ENCODE assay signal across 8 mouse cellular contexts in the genomic region with DNA sequence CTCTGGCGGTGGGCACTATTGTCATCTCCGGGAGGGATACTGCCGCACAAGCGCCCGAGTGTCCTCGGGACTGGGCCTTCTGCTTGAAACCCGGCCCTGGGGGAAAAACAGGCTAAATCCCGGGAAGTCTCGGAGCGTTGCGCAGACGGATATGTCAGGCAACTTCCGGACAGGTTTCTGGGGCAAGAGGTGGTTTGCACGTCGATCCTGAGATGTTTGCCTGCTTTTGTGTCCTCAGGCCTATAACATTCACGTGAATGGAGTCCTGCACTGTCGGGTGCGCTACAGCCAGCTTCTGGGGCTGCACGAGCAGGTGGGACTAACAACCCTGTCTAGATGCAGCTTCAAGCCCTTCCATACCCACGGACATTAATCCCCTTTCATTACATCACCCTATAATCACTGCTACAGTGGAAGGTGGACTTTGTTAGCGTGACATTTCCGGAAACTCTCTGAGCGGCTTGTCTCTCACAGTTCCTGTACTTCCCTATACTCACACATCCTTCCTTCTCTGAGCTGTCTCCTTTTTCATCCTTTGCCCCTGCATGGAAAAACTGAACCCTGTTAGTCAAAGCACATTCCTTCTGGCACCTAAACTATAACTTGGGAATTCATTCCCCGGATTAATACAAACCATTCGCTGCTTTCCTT. TPM values are rescaled to one million over a fixed set of nuclear protein-coding genes. Genes with fewer than 3 reads are reported as not detected.
DNase-seq lines count a peak whose midpoint lies in the region; ATAC-seq lines count a peak whose summit lies in the region.

No protein-coding gene starts in this region.

- no peaks in the 10 kb centered on the region for H3K27me3 ChIP-seq in forebrain, embryonic 10.5 days (ENCODE audit: poor library complexity, severe bottlenecking)
- H3K27me3 ChIP-seq in liver, embryonic 11.5 days (replicated peaks; ENCODE audit: control insufficient read depth, insufficient read depth, low read length): no peaks in the 10 kb centered on the region

- peak overlapping the region; percentile 85 for H3K9ac ChIP-seq in liver, embryonic 11.5 days (ENCODE audit: low read depth, low read length)

- peak overlapping the region; percentile 87 for H3K4me2 ChIP-seq in liver, embryonic 11.5 days

- DNase-seq in embryo, embryonic 10.5 days (ENCODE audit: low spot score): peak; percentile 29
- DNase-seq in embryo, embryonic 11 days: no peak
- peak; percentile 65 for DNase-seq in A20 (ENCODE audit: low read depth, low spot score)
- DNase-seq in forebrain, embryonic 10.5 days (ENCODE audit: extremely low spot score, low spot score): no peak
- no peak for DNase-seq in liver, embryonic 11.5 days (ENCODE audit: low spot score)
- DNase-seq in frontal cortex, adult 2 months (ENCODE audit: extremely low spot score in 1 of 2, low spot score in 1 of 2): no peak
- no peak for DNase-seq in cerebellum, adult 8-10 months
- no peak for DNase-seq in left cerebral cortex, postnatal 14 days (ENCODE audit: low spot score in 2 of 2)

- peaks cover 73% of the 10 kb centered on the region for H3K36me3 ChIP-seq in forebrain, embryonic 10.5 days (replicated peaks)
- peaks cover 55% of the 10 kb centered on the region for H3K36me3 ChIP-seq in liver, embryonic 11.5 days (ENCODE audit: control insufficient read depth, insufficient read depth, low read length)

- H3K27ac ChIP-seq in forebrain, embryonic 10.5 days: peak overlapping the region; percentile 87
- peak overlapping the region; percentile 65 for H3K27ac ChIP-seq in liver, embryonic 11.5 days (ENCODE audit: low read depth, low read length)

- peak overlapping the region; percentile 73 for H3K4me3 ChIP-seq in forebrain, embryonic 10.5 days
- H3K4me3 ChIP-seq in liver, embryonic 11.5 days (ENCODE audit: low read depth, low read length): peak overlapping the region; percentile 80

- WGBS in forebrain, embryonic 10.5 days: 15% methylated on average over 25 of the region's 25 CpGs
- WGBS in liver, embryonic 11.5 days: 8% methylated on average over 25 of the region's 25 CpGs

- no peak for ATAC-seq in liver, embryonic 11.5 days (replicated peaks; ENCODE audit: low FRiP score)

- no peaks in the 10 kb centered on the region for H3K9me3 ChIP-seq in forebrain, embryonic 10.5 days
- H3K9me3 ChIP-seq in liver, embryonic 11.5 days (ENCODE audit: control insufficient read depth, low read length): no peaks in the 10 kb centered on the region

- peaks cover 25% of the 10 kb centered on the region for H3K4me1 ChIP-seq in forebrain, embryonic 10.5 days
- peaks cover 13% of the 10 kb centered on the region for H3K4me1 ChIP-seq in liver, embryonic 11.5 days (replicated peaks; ENCODE audit: control insufficient read depth, insufficient read depth, low read length)

- intact Hi-C loops in left cerebral cortex, postnatal 14 days (cut with DNase I): loop anchor here (10.0 kb wide), 1 partner anchor 239 kb away; no protein-coding TSS in a partner anchor

RNA-seq across cellular contexts. Expression of a gene that starts 0.5 kb away (rescaled TPM):
- polyA plus RNA-seq in forebrain, embryonic 10.5 days (2016; fragmentation: Nextera tagmentation; extraction: Ambion mirVana): 85.4 and 91.7 TPM in 2 replicates
- 93.2 and 98.1 TPM in 2 replicates for polyA plus RNA-seq in liver, embryonic 11.5 days (2014; fragmentation: Nextera tagmentation; extraction: Ambion mirVana)
- 50.6 and 63.3 TPM in 2 replicates for polyA plus RNA-seq in frontal cortex, adult 2 months (2012; rRNA removed)
- 10 to 100 TPM; 39.5 to 49.2 TPM for total RNA-seq in left cerebral cortex, postnatal 14 days (2021)

RNA-seq across cellular contexts. Expression of a gene that starts 0.7 kb away (rescaled TPM):
- 132 and 133 TPM in 2 replicates for polyA plus RNA-seq in forebrain, embryonic 10.5 days (2016; fragmentation: Nextera tagmentation; extraction: Ambion mirVana)
- polyA plus RNA-seq in liver, embryonic 11.5 days (2014; fragmentation: Nextera tagmentation; extraction: Ambion mirVana): 87.6 and 94.7 TPM in 2 replicates
- polyA plus RNA-seq in frontal cortex, adult 2 months (2012; rRNA removed): 86.9 and 89.2 TPM in 2 replicates
- 10 to 100 TPM; 72.2 to 77.1 TPM for total RNA-seq in left cerebral cortex, postnatal 14 days (2021)

RNA-seq across cellular contexts. Expression of a gene that starts 8.3 kb away (rescaled TPM):
- polyA plus RNA-seq in forebrain, embryonic 10.5 days (2016; fragmentation: Nextera tagmentation; extraction: Ambion mirVana): 8.5 and 9.0 TPM in 2 replicates
- 4.7 and 6.2 TPM in 2 replicates for polyA plus RNA-seq in liver, embryonic 11.5 days (2014; fragmentation: Nextera tagmentation; extraction: Ambion mirVana)
- polyA plus RNA-seq in frontal cortex, adult 2 months (2012; rRNA removed): 44.6 and 47.2 TPM in 2 replicates
- total RNA-seq in left cerebral cortex, postnatal 14 days (2021): 10 to 100 TPM; 27.2 to 31.1 TPM

RNA-seq across cellular contexts. Expression of a gene that starts 13.8 kb away (rescaled TPM):
- polyA plus RNA-seq in forebrain, embryonic 10.5 days (2016; fragmentation: Nextera tagmentation; extraction: Ambion mirVana): 132 and 136 TPM in 2 replicates
- polyA plus RNA-seq in liver, embryonic 11.5 days (2014; fragmentation: Nextera tagmentation; extraction: Ambion mirVana): 77.2 and 79.5 TPM in 2 replicates
- polyA plus RNA-seq in frontal cortex, adult 2 months (2012; rRNA removed): 80.3 and 89.9 TPM in 2 replicates
- 10 to 100 TPM; 54.9 to 57.2 TPM for total RNA-seq in left cerebral cortex, postnatal 14 days (2021)

RNA-seq across cellular contexts. Expression of a gene that starts 14.0 kb away (rescaled TPM):
- polyA plus RNA-seq in forebrain, embryonic 10.5 days (2016; fragmentation: Nextera tagmentation; extraction: Ambion mirVana): 1.4 and 1.6 TPM in 2 replicates
- polyA plus RNA-seq in liver, embryonic 11.5 days (2014; fragmentation: Nextera tagmentation; extraction: Ambion mirVana): 0.64 and 1.5 TPM in 2 replicates
- 3.0 and 4.0 TPM in 2 replicates for polyA plus RNA-seq in frontal cortex, adult 2 months (2012; rRNA removed)
- 1 to 10 TPM; 3.3 TPM for total RNA-seq in left cerebral cortex, postnatal 14 days (2021)

Comparison
In these comparisons a context has a peak if more than half of its experiments do, and no peak if none do; other contexts are left out.
1. DNase-seq: peak in embryo, embryonic 10.5 days (single experiment) and A20 (single experiment); none in embryo, embryonic 11 days (single experiment), forebrain, embryonic 10.5 days (single experiment), liver, embryonic 11.5 days (single experiment), frontal cortex, adult 2 months (0 of 2), cerebellum, adult 8-10 months (single experiment) and left cerebral cortex, postnatal 14 days (0 of 2).